Mouse (Mus musculus) liver, adult 2 months (tissue): Measurements from ENCODE around the gene Cpsf6. TPM values are rescaled to one million over a fixed set of nuclear protein-coding genes. Genes with fewer than 3 reads are reported as not detected.

Source experiments
- DNase-seq: peaks from one replicate; pipeline ENCODE4 v3.0.0-alpha.2; 2011; ENCODE audit warnings: low read depth, low spot score; ENCODE audit errors: extremely low read depth
- H3K27ac ChIP-seq: fragments of 200-500 bp; replicated peaks from 2 replicates; pipeline ENCODE4 v1.5.1; 2012; ENCODE audit warnings: low read depth, mild to moderate bottlenecking, control low read depth, inconsistent platforms, low read length; ENCODE audit not compliant: insufficient read depth
- H3K27me3 ChIP-seq: fragments of 200-500 bp; 2 replicates; pipeline ENCODE4 v1.6.1; 2012; ENCODE audit warnings: mild to moderate bottlenecking, moderate library complexity, low read length, inconsistent platforms; ENCODE audit not compliant: control insufficient read depth, insufficient read depth
- H3K36me3 ChIP-seq: fragments of 200-500 bp; 2 replicates; pipeline ENCODE4 v1.6.1; 2012; ENCODE audit warnings: low read length, inconsistent platforms; ENCODE audit not compliant: control insufficient read depth, insufficient read depth
- H3K4me1 ChIP-seq: fragments of 200-500 bp; 2 replicates; pipeline ENCODE4 v1.6.1; 2011; ENCODE audit warnings: low read length; ENCODE audit not compliant: control insufficient read depth, insufficient read depth
- H3K4me3 ChIP-seq: fragments of 200-500 bp; 2 replicates; pipeline ENCODE4 v1.5.1; 2011; ENCODE audit warnings: low read depth, mild to moderate bottlenecking, control low read depth, low read length, moderate library complexity; ENCODE audit not compliant: insufficient read depth
- H3K79me2 ChIP-seq: fragments of 200-500 bp; 2 replicates; pipeline ENCODE4 v1.6.1; 2012; ENCODE audit warnings: inconsistent platforms, mild to moderate bottlenecking, low read length, moderate library complexity; ENCODE audit not compliant: control insufficient read depth, insufficient read depth
- H3K9ac ChIP-seq: fragments of 200-500 bp; 2 replicates; pipeline ENCODE4 v1.6.1; 2012; ENCODE audit warnings: low read depth, mild to moderate bottlenecking, control low read depth, inconsistent platforms, low read length
- CTCF ChIP-seq: fragments of 200-500 bp; IDR thresholded peaks from 2 replicates; pipeline ENCODE4 v1.5.1; 2011; ENCODE audit warnings: low read depth, low read length, control low read depth
- POLR2A ChIP-seq: fragments of 200-500 bp; IDR thresholded peaks from 2 replicates; pipeline ENCODE4 v1.6.1; 2011; ENCODE audit warnings: low read length, control low read depth; ENCODE audit not compliant: insufficient read depth; ENCODE audit errors: extremely low read depth
- WGBS: fragments of 180-500 bp; shearing (Covaris S2); methylation state at CpG from one replicate; pipeline ENCODE4 v1.1.7; 2018; 5-methylcytosine and 5-hydroxymethylcytosine counted together
- polyA plus RNA-seq: library from polyadenylated mRNA; depleted of rRNA; stranded (reverse); fragments of >200 nt; gene quantifications from 2 replicates; pipeline ENCODE4 v1.2.3, GENCODE M21; 2012
- total RNA-seq: library from RNA; depleted of rRNA; stranded (reverse); fragments of >200 nt; gene quantifications from 2 replicates; pipeline ENCODE4 v1.2.3, GENCODE M21; 2014

Gene Cpsf6
- total and polyA plus RNA-seq, 2 experiments, result 23.7 to 32.8 TPM

DNA sequence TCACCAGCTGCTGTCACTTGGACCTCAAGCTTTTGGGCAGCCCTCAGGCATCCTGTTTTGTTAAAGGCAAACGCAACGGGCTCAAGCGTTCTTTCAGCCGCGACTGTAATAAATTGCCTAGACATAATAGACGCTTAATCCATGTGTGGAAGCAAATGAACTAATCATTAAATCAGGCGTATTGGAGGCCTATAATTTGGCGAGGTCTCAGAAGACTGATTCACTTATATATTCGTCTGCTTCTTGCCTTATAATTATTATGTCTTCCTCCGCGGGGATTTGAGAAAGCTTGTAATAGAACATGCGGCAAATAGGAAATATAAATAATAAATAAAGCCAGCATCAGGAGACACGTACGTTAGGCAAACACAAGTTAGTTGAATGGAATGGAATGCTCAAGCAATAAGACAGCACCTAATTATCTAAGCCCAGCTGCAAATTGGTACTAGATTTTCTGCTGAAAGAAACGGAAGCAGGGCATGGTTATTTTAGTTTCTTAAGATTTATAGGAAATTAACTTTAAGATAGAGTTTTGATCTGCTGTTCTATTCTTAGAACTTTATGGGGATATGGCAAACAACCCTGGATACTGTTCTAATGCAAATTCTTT lies 23.6 kb upstream of the Cpsf6 start:
- Histone ChIP-seq H3K36me3 (no peaks in the 10 kb centered on the region), H3K4me1 (no peaks in the 10 kb centered on the region), H3K4me3 (no peak overlapping the region), H3K27ac (no peak overlapping the region), H3K79me2 (no peaks in the 10 kb centered on the region), H3K9ac (no peak overlapping the region), H3K27me3 (no peaks in the 10 kb centered on the region)
- 92% methylated on average over 15 of the region's 15 CpGs for WGBS
- TF ChIP-seq CTCF (no peak), POLR2A (no peak)
- DNase-seq, result no peak

DNA sequence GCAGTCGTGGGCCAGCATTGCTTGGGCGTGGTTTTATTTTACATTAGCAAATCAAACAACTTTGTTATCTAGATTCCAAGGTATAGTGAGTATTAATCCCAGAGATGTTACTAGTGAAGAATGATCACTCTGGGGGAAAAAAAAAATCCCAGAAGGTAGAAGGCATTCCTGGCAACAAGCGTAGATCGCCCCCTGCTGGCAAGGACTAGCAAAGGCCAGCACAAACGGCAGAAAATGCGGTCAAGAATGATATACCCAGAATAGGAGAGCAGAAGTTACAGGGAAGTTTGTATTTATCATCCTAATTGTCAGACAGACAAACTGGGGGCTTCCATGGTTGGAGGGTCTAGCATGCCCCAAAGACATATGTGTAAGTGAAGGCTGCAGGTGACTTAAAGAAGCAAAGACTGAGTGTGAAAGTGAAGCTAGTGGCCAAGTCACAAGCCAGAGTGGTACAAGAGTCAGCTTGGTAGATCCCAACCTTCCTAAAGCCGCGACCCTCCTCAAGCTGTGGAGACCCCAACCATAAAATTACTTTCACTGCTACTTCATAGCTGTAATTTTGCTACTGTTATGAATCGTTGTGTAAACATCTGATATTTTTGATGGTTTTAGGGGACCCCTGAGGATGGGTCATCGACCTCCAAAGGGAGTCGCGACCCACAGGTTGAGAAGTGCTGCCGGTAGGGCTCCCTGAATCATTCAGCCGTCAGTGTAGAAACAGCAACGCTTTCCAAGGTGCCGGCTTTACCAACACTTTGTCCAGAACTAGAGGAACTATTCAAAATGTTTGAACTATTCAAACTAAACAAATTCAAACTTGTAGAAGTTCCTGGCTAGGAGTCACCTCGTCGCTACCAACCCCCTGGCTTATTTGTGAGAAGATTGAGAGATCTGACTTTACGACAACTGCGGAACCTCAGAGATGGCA lies 22.9 kb upstream of the Cpsf6 start:
- DNase-seq, result no peak
- Histone ChIP-seq H3K79me2 (no peaks in the 10 kb centered on the region), H3K9ac (no peak overlapping the region), H3K4me3 (no peak overlapping the region), H3K27ac (no peak overlapping the region), H3K4me1 (no peaks in the 10 kb centered on the region), H3K27me3 (no peaks in the 10 kb centered on the region), H3K36me3 (no peaks in the 10 kb centered on the region)
- WGBS, result 79% methylated on average over 20 of the region's 20 CpGs
- TF ChIP-seq POLR2A, result no peak
- TF ChIP-seq CTCF, result peak; percentile 84

DNA sequence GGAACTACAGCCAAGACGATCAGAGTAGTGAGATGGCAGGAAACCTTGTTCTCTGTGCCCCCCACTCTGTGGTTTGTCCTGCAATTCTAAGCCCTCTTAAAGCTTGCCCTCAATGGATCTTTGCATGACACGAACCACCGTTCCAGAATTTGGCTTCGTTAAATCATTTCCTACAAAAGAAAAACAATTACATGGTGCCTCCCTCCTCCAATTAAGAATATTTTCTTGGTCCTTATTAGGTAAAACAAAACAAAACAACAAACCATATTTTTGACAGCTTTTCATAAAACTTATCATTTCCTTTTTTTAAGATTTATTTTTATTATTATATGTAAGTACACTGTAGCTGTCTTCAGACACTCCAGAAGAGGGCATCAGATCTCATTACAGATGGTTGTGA lies 21.5 kb upstream of the Cpsf6 start:
- H3K4me1 ChIP-seq, result no peaks in the 10 kb centered on the region
- H3K27me3 ChIP-seq, result no peaks in the 10 kb centered on the region
- no peak for DNase-seq
- H3K9ac ChIP-seq, result no peak overlapping the region
- H3K4me3 ChIP-seq, result no peak overlapping the region
- TF ChIP-seq POLR2A (no peak), CTCF (no peak)
- 93% methylated on average over 4 of the region's 4 CpGs for WGBS
- no peak overlapping the region for H3K27ac ChIP-seq
- H3K79me2 ChIP-seq, result no peaks in the 10 kb centered on the region
- no peaks in the 10 kb centered on the region for H3K36me3 ChIP-seq

DNA sequence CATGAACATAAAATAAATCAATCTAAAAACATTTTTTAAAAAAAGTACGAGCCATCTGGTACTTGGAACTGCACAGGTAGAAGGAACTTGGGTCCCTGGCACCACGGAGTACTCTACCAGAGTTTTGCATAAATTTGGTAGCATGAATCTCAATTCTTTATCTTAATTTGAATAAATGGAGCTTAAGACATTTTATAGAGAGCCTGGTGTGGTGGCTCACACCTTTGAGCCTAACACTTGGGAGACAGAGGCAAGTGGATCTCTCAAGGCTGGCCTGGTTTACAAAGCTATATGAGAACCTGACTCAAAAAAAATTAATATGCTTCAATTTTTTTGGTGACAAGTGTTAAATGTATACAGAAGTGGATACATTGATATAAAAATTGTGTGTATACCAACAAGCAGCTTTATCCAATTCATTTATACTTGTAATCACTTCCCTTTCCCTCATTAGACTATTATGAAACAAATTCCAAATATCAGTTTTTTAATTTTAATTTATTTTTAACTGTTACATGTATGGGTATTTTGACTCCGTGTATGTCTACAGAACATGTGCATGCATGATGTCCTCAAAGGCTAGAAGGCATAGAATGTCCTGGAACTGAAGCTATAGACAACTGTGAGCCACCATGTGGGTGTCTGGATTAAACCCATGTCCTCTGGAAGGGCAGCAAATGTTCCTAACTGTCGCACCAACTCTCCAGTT lies 20.6 kb upstream of the Cpsf6 start:
- TF ChIP-seq POLR2A, result no peak
- TF ChIP-seq CTCF, result no peak
- H3K4me1 ChIP-seq, result no peaks in the 10 kb centered on the region
- H3K27me3 ChIP-seq, result no peaks in the 10 kb centered on the region
- no peak overlapping the region for H3K27ac ChIP-seq
- 93% methylated on average over 4 of the region's 4 CpGs for WGBS
- no peaks in the 10 kb centered on the region for H3K79me2 ChIP-seq
- no peak overlapping the region for H3K9ac ChIP-seq
- no peaks in the 10 kb centered on the region for H3K36me3 ChIP-seq
- no peak for DNase-seq
- H3K4me3 ChIP-seq, result no peak overlapping the region

GRCm38 (mm10) chr10:117399839-117400238 lies 20.0 kb upstream of the Cpsf6 start:
- Histone ChIP-seq H3K79me2 (no peaks in the 10 kb centered on the region), H3K27ac (no peak overlapping the region), H3K4me1 (no peaks in the 10 kb centered on the region), H3K27me3 (no peaks in the 10 kb centered on the region), H3K9ac (no peak overlapping the region), H3K36me3 (no peaks in the 10 kb centered on the region), H3K4me3 (no peak overlapping the region)
- no peak for DNase-seq
- WGBS, result 93% methylated on average over 3 of the region's 3 CpGs
- TF ChIP-seq CTCF (no peak), POLR2A (no peak)

GRCm38 (mm10) chr10:117399196-117399595 lies 19.4 kb upstream of the Cpsf6 start:
- Histone ChIP-seq H3K79me2 (no peaks in the 10 kb centered on the region), H3K9ac (no peak overlapping the region), H3K4me3 (no peak overlapping the region), H3K27me3 (no peaks in the 10 kb centered on the region), H3K4me1 (no peaks in the 10 kb centered on the region), H3K27ac (no peak overlapping the region), H3K36me3 (no peaks in the 10 kb centered on the region)
- TF ChIP-seq CTCF (no peak), POLR2A (no peak)
- DNase-seq, result no peak
- WGBS, result 82% methylated on average over 2 of the region's 2 CpGs
